Mouse (Mus musculus): ENCODE data around the gene Cacna2d3.

- TF ChIP-seq CTCF (IDR thresholded peaks at IDR 0.05; ENCODE audit: low read depth), result no peak
- no peak for TF ChIP-seq EP300 (IDR thresholded peaks at IDR 0.05; ENCODE audit: low read depth)
Measured at GRCm38 (mm10) chr14:29269816-29270215, 451.8 kb downstream of the Cacna2d3 start.

All from liver, postnatal 0 days (tissue).